Mouse (Mus musculus): ENCODE data around the gene Col23a1.

Gene Col23a1

GRCm38 (mm10) chr11:51477571-51477970, 187.9 kb downstream of the Col23a1 start:
- in situ Hi-C loops (cut with MboI, MseI) = no loop called here

- in situ Hi-C loops (cut with MboI, MseI) = no loop called here
These were observed 192.5 kb downstream of the Col23a1 start for GRCm38 (mm10) chr11:51482251-51482650.

- in situ Hi-C loops (cut with MboI, MseI) = no loop called here
These were observed 195.4 kb downstream of the Col23a1 start for GRCm38 (mm10) chr11:51485051-51485521.

GRCm38 (mm10) chr11:51485775-51486464, 196.2 kb downstream of the Col23a1 start:
- in situ Hi-C loops (cut with MboI, MseI) = no loop called here

- in situ Hi-C loops (cut with MboI, MseI) = no loop called here
These were observed 199.1 kb downstream of the Col23a1 start for GRCm38 (mm10) chr11:51488813-51489212.

GRCm38 (mm10) chr11:51493421-51493820, 203.7 kb downstream of the Col23a1 start:
- in situ Hi-C loops (cut with MboI, MseI) = no loop called here

- in situ Hi-C loops (cut with MboI, MseI) = no loop called here
These were observed 204.5 kb downstream of the Col23a1 start for GRCm38 (mm10) chr11:51494178-51494577.

GRCm38 (mm10) chr11:51499776-51500175, 210.1 kb downstream of the Col23a1 start:
- in situ Hi-C loops (cut with MboI, MseI) = no loop called here

- in situ Hi-C loops (cut with MboI, MseI) = no loop called here
These were observed 212.7 kb downstream of the Col23a1 start for GRCm38 (mm10) chr11:51502431-51502851.

- in situ Hi-C loops (cut with MboI, MseI) = no loop called here
These were observed 215.2 kb downstream of the Col23a1 start for GRCm38 (mm10) chr11:51504946-51505345.

- in situ Hi-C loops (cut with MboI, MseI) = no loop called here
These were observed 218.3 kb downstream of the Col23a1 start for GRCm38 (mm10) chr11:51508053-51508452.

GRCm38 (mm10) chr11:51509211-51509610, 219.5 kb downstream of the Col23a1 start:
- in situ Hi-C loops (cut with MboI, MseI) = no loop called here

GRCm38 (mm10) chr11:51513019-51513418, 223.3 kb downstream of the Col23a1 start:
- in situ Hi-C loops (cut with MboI, MseI) = no loop called here

- in situ Hi-C loops (cut with MboI, MseI) = no loop called here
These were observed 225.6 kb downstream of the Col23a1 start for GRCm38 (mm10) chr11:51515346-51515745.

GRCm38 (mm10) chr11:51518100-51518499, 228.4 kb downstream of the Col23a1 start:
- in situ Hi-C loops (cut with MboI, MseI) = no loop called here

GRCm38 (mm10) chr11:51518585-51518984, 228.9 kb downstream of the Col23a1 start:
- in situ Hi-C loops (cut with MboI, MseI) = no loop called here

GRCm38 (mm10) chr11:51521440-51521839, 231.7 kb downstream of the Col23a1 start:
- in situ Hi-C loops (cut with MboI, MseI) = no loop called here

- in situ Hi-C loops (cut with MboI, MseI) = no loop called here
These were observed 233.5 kb downstream of the Col23a1 start for GRCm38 (mm10) chr11:51523215-51523614.

GRCm38 (mm10) chr11:51523625-51524024, 233.9 kb downstream of the Col23a1 start:
- in situ Hi-C loops (cut with MboI, MseI) = no loop called here

- in situ Hi-C loops (cut with MboI, MseI) = no loop called here
These were observed 237.0 kb downstream of the Col23a1 start for GRCm38 (mm10) chr11:51526631-51527161.

GRCm38 (mm10) chr11:51533128-51533533, 243.4 kb downstream of the Col23a1 start:
- in situ Hi-C loops (cut with MboI, MseI) = no loop called here

GRCm38 (mm10) chr11:51534314-51534713, 244.6 kb downstream of the Col23a1 start:
- in situ Hi-C loops (cut with MboI, MseI) = no loop called here

- in situ Hi-C loops (cut with MboI, MseI) = loop anchor here (5.0 kb wide), 1 partner anchor 246 kb away; no protein-coding TSS in a partner anchor
These were observed 248.7 kb downstream of the Col23a1 start for GRCm38 (mm10) chr11:51538388-51538787.

Data from T-helper 1 cell (primary cell).